Mouse (Mus musculus) left cerebral cortex, postnatal 36 days (tissue): ENCODE measurements around the gene Slc13a2. TPM values are rescaled to one million over a fixed set of nuclear protein-coding genes. Genes with fewer than 3 reads are reported as not detected.

Source experiments
- DNase-seq, 2 experiments: peaks; one replicate each; pipeline ENCODE4 v3.0.0; 2021 to 2022; ENCODE audit warnings: low spot score in 2 of 2, mixed read lengths in 1 of 2
- intact Hi-C: fragments of 180-260 bp; cut with DNase I; formaldehyde crosslinking; loops from one replicate; pipeline ENCODE4 v1.15.1; 2025
- total RNA-seq, 2 experiments: library from RNA; stranded (reverse); gene quantifications; 2 replicates each; pipeline ENCODE4 v1.2.3; 2021

Gene Slc13a2
- not detected for total RNA-seq

DNA sequence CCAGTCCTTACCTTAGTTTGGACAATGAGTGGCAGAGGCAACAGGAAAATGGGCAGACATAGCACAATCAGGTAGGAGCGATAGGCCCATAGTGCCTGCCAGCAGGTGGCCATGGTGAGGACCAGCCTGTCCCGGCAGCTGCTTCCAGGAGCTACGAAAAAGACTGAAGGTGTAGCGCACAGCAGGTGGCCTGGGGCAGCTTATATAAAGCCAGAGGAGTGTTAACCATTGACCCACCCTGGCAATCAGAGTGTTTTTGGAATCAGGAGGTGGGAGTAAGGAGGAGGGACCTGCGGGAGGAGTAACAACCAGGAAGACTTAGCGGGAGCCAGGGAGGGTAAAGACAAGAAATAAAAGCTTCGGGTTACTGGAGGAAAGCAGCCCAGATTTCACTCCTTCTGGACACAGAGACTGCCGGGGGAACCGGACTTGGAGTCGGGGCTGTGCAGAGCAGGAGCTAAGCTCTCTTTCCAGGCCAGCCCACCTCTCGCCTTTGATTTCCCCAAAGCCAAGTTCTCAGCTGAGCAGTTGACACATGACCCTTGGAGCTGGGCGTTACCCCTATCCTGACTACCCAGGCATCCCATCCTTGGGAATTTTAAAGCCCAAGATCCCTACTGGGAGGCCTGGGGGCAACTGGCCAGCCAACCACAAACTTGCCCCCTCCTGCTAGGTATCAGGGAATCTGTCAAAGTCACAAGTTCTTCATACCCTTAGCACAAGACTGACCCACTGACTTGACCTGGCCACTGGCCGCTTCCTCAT is at the start of gene Slc13a2:
TSS of gene Slc13a2 (minus strand) at position 163 of the 765 bp plus-strand sequence.
- no peak for DNase-seq
- intact Hi-C loops, result no loop called here

DNA sequence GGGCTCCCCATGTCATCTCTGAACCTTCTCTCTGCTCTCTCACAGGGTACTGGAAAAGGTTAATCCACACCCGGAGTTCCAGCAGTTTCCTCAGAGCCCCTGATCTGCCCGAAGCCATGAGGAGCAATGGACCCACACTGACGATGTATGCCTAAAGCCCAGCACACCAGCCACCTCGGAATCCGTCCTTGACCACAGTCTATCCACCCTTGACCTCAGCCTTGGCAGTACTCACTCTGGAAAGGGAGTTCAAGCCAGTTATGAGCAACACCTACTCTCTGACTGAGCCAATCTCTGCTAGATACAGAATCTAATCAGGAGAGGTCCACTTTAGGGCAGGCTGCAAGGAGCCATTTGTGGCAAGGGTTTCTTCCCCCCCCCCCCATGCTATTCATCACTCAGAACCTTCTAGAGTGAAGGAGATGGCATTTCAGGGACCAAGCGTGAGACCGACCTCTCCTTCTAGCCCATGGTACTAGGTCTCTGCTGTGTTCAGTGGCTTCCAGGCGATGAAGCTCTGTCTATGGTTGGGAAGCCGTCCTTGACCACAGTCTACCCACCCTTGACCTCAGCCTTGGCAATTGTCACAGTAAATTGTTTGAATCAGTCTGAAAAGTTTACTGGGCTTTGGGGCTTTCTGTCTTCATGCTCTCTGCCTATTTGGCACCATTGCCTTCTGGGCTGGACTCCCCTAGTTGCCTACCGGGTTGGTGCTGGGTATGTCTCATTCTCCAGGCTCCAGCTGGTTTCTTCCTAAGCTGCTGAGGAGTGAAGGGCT is 49.5 kb upstream of the Slc13a2 start:
- DNase-seq, result no peak
- intact Hi-C loops, result no loop called here

DNA sequence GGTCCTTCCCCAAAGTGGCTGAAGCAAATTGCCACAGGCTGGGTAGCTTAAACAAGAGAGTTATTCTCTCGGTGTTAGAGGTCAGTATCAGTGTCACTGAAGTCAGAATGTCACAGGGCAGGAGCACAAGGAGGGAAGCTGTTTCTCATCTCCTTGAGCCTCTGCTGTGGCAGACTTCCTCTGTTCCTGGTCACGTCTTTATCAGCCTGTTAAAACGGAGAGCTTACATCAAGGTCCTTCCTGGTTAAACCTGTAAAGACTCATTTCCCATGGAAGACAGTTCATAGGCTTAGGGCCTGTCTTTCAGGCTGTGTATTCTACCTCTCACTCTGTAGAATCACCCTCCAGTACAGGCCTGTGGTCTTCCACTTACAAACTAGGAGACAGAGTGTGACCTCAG is 45.9 kb upstream of the Slc13a2 start:
- intact Hi-C loops, result no loop called here
- no peak for DNase-seq

DNA sequence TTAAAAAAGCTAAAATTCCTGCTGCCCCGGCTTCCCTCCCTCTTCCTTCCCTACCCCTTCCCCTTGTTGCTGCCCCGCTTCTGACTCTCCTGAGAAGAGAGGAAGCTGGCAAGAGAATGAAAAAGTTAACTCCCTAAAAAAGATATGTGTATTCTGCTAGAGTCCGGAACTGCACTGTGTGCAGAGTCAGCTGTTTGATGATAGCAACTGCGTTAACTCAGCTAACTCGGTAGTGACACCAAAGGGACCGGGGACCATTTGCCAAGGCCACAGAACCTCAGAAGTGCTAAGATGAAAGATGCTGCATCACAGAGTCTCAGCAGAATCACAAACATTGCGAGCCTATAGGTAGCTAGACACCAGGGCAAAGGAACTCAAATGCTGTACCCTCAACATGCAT is 45.5 kb upstream of the Slc13a2 start:
- no peak for DNase-seq
- intact Hi-C loops, result no loop called here

DNA sequence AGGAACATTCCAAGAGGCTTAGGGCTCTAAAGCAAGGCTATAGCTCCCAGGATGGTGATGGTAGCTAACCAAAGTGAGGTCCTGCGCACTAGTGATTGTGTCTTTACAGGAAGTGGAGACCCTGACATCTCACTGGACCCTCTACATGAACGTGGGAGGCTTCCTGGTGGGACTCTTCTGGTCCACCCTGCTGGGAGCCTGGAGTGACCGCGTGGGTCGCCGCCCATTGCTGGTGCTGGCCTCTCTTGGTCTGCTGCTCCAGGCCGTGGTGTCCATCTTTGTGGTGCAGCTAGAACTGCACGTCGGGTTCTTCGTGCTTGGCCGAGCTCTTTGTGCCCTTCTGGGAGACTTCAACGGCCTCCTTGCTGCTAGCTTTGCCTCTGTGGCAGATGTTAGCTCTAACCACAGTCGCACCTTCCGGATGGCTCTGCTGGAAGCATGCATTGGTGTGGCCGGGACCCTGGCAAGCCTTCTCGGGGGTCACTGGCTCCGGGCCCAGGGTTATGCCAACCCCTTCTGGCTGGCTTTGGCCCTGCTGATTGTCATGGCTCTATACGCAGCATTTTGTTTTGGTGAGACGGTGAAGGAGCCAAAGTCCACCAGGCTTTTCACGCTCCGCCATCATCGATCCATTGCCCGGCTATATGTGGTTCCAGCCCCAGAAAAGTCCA is 44.4 kb upstream of the Slc13a2 start:
- intact Hi-C loops, result no loop called here
- DNase-seq, result no peak

DNA sequence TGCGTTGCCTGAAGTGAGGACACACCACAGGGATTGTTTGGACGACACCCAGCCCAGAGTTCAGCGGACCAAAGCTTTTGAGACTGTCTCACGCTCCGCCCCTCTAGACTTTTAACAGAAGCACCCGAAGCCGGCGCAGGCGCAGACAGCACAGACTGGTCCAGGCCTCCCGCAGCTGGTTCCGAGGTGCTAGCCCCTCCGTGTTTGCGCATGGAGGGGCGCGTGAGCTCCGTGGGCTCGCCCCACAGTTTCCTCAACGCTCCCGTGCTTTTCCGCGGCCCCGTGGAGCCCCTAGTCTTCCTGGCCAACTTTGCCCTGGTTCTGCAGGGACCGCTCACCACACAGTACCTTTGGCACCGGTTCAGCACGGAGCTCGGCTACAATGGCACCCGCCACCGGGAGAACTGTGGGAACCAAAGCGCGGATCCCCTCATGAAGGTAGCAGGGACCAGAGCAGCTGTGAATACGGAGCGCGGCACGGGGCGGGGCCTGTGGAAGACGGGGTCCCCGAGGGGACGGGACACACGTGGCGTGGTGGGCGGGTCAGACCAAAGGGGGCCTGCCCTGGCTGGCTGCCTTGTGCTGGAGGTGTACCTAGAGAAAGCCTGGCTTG is 43.7 kb upstream of the Slc13a2 start, which contains the start of gene Slc46a1:
TSS of gene Slc46a1 (plus strand) at position 130 of the 613 bp plus-strand sequence.
- intact Hi-C loops, result no loop called here

DNA sequence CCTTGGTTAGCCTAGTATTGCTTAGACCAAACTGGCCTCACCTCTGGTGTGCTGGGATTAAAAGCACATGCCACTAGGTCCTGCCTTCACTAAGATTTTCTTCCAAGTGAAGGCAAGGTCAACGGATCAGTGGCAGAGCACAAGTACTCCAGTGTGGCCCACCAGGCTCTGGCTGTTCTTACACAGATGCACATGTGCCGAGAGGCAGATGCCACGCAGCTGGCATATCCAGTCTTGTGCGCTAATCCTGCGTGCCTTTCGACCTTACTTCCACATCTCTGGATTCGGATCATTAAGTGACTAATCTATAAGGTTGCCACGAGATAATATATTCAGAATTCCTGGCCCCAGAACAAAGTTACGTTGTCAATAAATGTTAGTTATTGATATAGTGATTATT is 43.1 kb upstream of the Slc13a2 start:
- intact Hi-C loops, result no loop called here
- DNase-seq, result no peak

More for the DNA sequence above, 43.7 kb upstream of the Slc13a2 start, which contains the start of gene Slc46a1:
- peak; percentile 76 to 77 for DNase-seq

DNA sequence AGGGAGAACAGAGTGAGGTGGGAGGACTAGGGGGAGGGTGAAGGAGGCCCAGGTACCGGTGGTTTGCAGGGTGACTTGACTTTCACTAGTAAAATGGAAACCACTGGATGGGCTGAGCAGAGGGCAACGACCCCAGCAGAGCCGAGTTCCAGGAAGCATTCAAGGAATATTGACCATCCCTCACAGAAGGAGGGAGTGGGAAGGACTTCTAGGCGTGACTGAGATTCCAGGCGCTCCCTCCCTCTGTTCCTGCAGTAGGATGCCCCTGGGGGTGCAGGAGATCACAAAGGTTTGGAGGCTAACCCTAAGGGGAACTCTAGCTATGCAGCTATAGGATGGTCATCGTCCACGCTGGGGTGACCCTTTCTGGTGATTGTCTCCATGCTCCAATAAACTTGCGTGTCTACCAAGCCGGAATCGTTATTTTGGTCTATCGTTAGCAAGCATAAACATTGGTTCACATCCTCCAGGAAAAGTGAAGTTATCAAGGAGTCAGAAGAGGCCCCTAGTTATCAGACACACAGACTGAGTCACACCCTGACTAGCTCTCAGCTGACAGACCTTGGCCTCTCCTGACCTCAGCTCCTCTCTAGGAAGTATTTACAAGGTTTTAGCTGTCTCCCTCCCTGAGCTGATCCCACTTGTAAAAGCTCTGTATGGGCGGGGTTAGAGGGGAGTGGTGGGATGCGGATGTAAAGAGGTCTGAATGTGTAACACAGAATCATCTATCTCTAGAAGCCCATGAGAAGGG is 41.4 kb upstream of the Slc13a2 start:
- no peak for DNase-seq
- intact Hi-C loops, result no loop called here

DNA sequence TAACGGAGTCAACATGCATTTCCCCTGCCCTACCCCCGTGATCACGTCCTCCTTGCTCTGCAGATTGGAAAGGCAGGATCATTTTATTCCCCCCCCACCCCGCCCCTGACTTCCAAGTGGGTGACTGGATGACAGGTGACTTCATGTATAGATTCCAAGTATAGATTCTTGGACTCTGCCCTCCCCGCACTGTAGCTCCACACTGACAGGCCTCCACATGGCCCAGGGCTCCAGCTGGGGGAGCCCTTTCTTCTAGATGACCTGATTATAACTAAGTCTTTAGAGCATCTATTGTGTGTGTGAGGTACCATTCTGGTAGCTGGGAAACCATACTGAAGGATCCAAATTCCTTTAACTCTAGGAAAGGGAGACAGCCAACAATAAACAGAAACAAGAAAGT is 40.7 kb upstream of the Slc13a2 start:
- DNase-seq, result no peak
- intact Hi-C loops, result no loop called here

DNA sequence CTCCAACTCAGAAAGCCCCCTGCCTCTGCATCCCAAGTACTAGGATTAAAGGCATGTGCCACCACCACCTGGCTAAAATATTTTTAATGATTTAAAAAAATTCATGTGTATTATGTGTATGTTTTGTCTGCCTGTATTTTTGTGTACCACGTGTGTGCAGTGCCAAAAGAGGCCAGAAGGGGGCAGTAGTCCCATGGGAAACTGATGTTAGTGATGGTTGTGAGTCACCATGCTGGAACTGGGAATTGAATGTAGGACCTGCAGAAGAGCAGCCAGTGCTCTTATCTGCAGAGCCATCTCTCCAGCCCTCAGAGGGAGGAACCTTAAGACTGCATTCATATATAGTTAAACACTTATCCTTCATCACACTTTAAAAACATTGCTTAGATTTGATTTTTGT is 39.9 kb upstream of the Slc13a2 start:
- no peak for DNase-seq
- intact Hi-C loops, result no loop called here

DNA sequence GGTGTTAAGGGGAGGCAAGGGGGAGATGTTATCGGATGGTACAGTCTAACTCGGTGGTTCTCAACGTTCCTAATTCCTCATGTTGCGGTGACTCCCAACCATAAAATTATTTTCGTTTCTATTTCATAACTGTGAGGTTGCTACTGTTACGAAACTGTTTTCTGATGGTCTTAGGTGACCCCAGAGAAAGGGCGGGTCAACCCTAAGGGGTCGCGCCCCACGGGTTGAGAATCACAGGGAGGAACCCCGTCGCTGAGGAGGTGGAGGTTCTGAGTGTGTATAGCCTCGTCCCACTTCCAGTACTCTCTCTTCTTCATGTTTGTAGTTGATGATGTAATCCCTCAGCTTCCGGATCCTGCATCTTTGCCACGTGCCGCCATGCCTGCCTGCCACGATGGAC is 36.7 kb upstream of the Slc13a2 start:
- DNase-seq, result no peak
- intact Hi-C loops, result no loop called here

DNA sequence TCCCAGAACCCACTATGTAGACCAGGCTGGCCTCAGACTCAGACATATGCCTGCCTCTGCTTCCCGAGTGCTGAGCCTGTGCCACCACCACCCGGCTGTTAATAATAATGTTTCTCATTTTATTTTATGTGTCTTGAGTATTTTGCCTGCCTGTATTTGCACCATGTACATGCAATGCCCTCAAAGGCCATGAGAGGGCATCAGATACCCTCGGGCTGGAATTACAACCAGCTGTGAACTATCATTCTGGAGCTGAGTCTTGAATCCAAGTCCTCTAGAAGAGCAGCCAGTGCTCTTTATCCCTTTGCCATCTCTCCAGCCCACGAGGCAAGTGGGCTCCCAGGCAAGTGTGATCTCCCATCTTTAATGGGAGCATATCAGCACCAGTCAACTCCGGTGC is 33.3 kb upstream of the Slc13a2 start:
- no peak for DNase-seq
- intact Hi-C loops, result no loop called here

DNA sequence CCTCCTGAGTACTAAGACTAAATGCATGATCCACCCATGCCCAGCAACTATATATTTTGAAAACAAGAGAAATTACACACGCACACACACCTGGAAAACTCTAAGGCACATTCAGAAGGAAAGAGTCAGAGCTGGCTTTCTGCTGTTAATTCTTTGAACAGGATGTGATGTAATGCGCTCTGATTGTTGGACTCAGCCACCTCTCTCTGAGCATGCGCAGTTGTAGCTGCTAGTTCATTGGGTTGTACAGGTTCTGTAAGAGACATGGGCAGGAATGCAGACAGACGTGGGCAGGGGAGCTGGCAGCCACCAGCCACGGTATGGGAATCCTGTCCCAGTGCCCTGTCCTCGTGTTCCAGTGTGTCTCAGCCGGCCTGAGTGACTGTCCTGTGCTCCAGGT is 32.3 kb upstream of the Slc13a2 start:
- intact Hi-C loops, result loop anchor here (5.0 kb wide), 1 partner anchor 92 kb away; no protein-coding TSS in a partner anchor
- no peak for DNase-seq

DNA sequence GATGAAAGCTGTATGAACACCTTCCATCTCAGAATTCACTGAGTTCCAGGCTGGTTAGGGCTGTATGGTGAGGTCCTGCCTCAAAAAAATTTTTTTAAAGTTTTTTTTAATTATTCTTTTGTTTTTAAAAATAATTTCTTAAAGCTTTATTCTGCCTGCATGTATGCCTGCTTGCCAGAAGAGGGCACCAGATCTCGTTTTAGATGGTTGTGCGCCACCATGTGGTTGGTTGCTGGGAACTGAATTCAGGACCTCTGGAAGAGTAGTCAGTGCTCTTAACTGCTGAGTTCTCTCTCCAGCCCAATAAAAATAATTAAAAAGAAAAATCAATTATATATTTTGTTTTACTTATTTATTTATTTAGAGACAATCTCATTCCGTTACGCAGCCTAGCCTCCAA is 31.7 kb upstream of the Slc13a2 start:
- DNase-seq, result peak; percentile 26 to 40
- intact Hi-C loops, result loop anchor here (5.0 kb wide), 1 partner anchor 91 kb away; no protein-coding TSS in a partner anchor

DNA sequence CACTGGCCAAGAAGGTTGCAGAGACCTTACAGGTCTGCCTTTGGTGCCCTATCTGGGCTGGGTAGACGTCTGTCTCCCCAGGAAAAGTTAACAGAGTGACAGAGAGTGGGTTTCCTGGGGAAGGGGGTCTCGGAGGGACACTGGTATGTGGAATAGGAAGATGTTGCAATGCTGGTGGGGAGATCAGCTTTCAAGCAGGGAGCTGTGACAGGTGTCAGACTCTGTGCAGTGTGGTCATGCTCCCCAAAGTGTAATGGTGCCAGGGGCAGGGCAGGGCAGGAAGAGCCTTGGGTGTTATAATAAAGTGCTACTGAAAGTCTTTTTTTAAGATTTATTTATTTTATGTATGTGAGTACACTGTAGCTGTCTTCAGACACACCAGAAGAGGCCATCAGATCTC is 28.3 kb upstream of the Slc13a2 start:
- DNase-seq, result no peak
- intact Hi-C loops, result loop anchor here (5.0 kb wide), 1 partner anchor 88 kb away; no protein-coding TSS in a partner anchor

DNA sequence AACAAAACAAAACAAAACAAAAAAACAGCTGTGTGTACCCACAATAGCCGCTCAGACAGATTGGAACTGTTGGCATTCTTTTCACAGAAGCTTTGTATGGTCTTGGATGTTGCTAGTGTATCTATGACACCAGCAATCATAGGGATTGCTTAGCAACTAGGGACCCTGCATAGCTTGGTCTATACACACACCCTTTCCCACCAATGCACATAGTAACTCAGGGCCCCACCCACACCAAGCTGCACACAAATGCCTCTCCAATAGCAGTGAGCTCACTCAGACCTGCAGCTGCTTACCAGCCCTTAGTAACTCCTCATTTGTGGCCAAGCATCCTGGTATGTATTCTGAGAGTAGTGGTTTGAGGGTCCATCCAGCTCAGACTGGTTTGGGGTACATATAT is 26.2 kb upstream of the Slc13a2 start:
- intact Hi-C loops, result no loop called here

DNA sequence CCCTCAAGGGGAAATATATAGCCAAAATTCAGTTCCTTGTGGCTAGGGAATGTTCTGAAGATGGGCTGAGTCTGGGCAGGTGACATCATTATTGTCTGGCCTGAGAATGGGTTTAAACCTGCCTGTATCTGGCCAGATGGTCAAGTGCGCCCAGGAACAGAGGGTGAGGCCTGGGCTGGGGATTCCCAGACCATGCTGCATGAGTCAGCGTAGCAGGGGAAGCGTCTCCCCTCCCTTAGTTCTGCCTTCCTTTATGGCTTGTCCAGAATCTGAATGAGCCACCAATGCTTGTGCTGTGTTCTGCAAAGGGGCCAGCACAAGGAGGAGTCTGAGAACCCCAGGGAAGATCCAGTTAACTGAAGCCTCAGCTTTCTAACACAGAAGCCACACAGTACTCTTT is 25.2 kb upstream of the Slc13a2 start:
- DNase-seq, result no peak
- intact Hi-C loops, result no loop called here

More for the DNA sequence above, 26.2 kb upstream of the Slc13a2 start:
- no peak for DNase-seq

DNA sequence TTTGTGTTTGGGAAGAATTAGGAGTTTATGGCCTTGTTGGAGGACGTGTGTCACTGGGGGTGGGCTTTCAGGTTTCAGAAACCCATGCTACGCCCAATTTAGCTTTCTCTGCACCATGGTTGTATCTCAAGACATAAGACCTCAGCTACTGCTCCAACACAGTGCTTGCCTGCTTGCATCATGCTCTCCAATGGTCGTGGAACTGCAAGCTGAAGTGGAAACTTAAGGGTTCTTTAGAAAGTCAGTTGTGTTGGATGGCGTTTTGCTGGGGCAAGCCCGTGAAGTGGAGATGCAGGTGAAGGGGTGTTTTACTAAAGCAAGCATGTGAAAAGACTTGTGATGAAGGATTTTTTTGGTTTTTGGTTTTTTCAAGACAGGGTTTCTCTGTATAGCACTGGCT is 21.1 kb upstream of the Slc13a2 start:
- no peak for DNase-seq
- intact Hi-C loops, result no loop called here

DNA sequence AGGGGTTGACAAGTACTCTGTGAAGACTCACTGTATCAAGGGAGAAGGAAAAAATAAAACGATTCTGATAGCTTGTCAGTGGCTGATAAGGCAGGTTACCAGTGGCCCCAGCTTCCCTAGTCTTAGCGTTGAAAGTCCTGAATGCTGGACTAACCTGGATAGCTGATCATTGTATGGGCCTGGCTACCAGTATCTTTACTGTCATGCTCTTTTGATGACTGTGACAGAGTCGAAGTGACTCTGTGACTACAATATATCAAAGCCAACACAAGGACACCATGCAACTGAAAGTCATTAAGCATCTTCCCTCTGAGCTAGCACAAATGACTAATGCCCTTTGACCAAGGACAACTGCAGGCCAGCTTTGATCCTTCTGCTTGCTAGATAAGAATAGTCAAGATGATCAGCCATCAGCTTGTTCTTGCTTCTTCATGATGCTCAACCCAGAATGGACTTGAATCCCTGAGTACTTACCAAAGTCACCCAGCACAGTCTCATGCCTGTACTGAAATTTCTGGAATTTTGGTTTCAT is 16.4 kb upstream of the Slc13a2 start:
- intact Hi-C loops, result no loop called here
- no peak for DNase-seq
